Mouse (Mus musculus) stomach, embryonic 16.5 days (tissue): ENCODE data around the gene B3gat1. TPM values are rescaled to one million over a fixed set of nuclear protein-coding genes. Genes with fewer than 3 reads are reported as not detected.
A peak's percentile ranks its signal among the peaks of the same experiment; 100 is the strongest.

ENCODE experiments used
- ATAC-seq: fragments of 200-750 bp; cut with Nextera tagmentation; 2 replicates; pipeline ENCODE4 v1.8.0; 2017; ENCODE audit warnings: moderate number of reproducible peaks, moderate TSS enrichment; ENCODE audit not compliant: insufficient read depth, low FRiP score
- H3K27ac ChIP-seq: fragments of 300-500 bp; sonication (generic); 2 replicates; pipeline ENCODE4 v1.5.1; 2014; ENCODE audit warnings: low read length
- H3K27me3 ChIP-seq: fragments of 300-500 bp; sonication (generic); 2 replicates; pipeline ENCODE4 v1.6.1; 2014; ENCODE audit warnings: low read length, control low read depth, mixed read lengths; ENCODE audit not compliant: control insufficient read depth, insufficient read depth
- H3K36me3 ChIP-seq: fragments of 300-500 bp; sonication (generic); 2 replicates; pipeline ENCODE4 v1.6.1; 2014; ENCODE audit warnings: low read length; ENCODE audit not compliant: control insufficient read depth, insufficient read depth
- H3K4me1 ChIP-seq: fragments of 300-500 bp; sonication (generic); 2 replicates; pipeline ENCODE4 v1.6.1; 2014; ENCODE audit warnings: low read length, control low read depth, mixed read lengths; ENCODE audit not compliant: control insufficient read depth, insufficient read depth
- H3K4me2 ChIP-seq: fragments of 300-500 bp; sonication (generic); 2 replicates; pipeline ENCODE4 v1.6.1; 2014; ENCODE audit warnings: low read depth, low read length, mixed read lengths
- H3K4me3 ChIP-seq: fragments of 300-500 bp; sonication (generic); replicated peaks from 2 replicates; pipeline ENCODE4 v1.5.1; 2014; ENCODE audit warnings: mild to moderate bottlenecking, low read length
- H3K9ac ChIP-seq: fragments of 300-500 bp; sonication (generic); 2 replicates; pipeline ENCODE4 v1.6.1; 2014; ENCODE audit warnings: low read length
- H3K9me3 ChIP-seq: fragments of 300-500 bp; sonication (generic); replicated peaks from 2 replicates; pipeline ENCODE4 v1.6.1; 2016; ENCODE audit warnings: low read length, control low read depth; ENCODE audit not compliant: control insufficient read depth
- WGBS: fragments of 180-500 bp; shearing (Covaris S2); extraction: QIAGEN DNeasy Blood & Tissue Kit; methylation state at CpG from one replicate; pipeline ENCODE4 v1.1.7; 2014; 5-methylcytosine and 5-hydroxymethylcytosine counted together
- polyA plus RNA-seq: library from polyadenylated mRNA; unstranded; fragments of >200 nt; fragmentation: Nextera tagmentation; extraction: Ambion mirVana; gene quantifications from 2 replicates; pipeline ENCODE4 v1.2.1, GENCODE M21; 2015

The B3gat1 gene
- polyA plus RNA-seq, 1 experiment from 2014 or later, result 0.10 TPM

- no peak for ATAC-seq
- no peaks in the 10 kb centered on the region for H3K9me3 ChIP-seq
- H3K9ac ChIP-seq, result no peak overlapping the region
- no peak overlapping the region for H3K27ac ChIP-seq
- H3K4me2 ChIP-seq, result no peak overlapping the region
- no peak overlapping the region for H3K4me3 ChIP-seq
- no peaks in the 10 kb centered on the region for H3K27me3 ChIP-seq
- WGBS, result 72% methylated on average over 7 of the region's 7 CpGs
- H3K4me1 ChIP-seq, result no peaks in the 10 kb centered on the region
- H3K36me3 ChIP-seq, result no peaks in the 10 kb centered on the region
Measured at GRCm38 (mm10) chr9:26721771-26722170, 11.8 kb upstream of the B3gat1 start.

- Histone ChIP-seq H3K9ac (no peak overlapping the region), H3K27me3 (no peaks in the 10 kb centered on the region), H3K4me2 (no peak overlapping the region), H3K4me1 (no peaks in the 10 kb centered on the region), H3K9me3 (no peaks in the 10 kb centered on the region), H3K27ac (no peak overlapping the region), H3K4me3 (no peak overlapping the region), H3K36me3 (no peaks in the 10 kb centered on the region)
- 86% methylated on average over 3 of the region's 3 CpGs for WGBS
- no peak for ATAC-seq
Measured at GRCm38 (mm10) chr9:26725709-26726108, 7.8 kb upstream of the B3gat1 start.

- Histone ChIP-seq H3K27ac (no peak overlapping the region), H3K4me1 (no peaks in the 10 kb centered on the region), H3K27me3 (peaks cover 5% of the 10 kb centered on the region; the same call in 1 of the 2 replicates), H3K4me3 (no peak overlapping the region), H3K9me3 (no peaks in the 10 kb centered on the region), H3K4me2 (no peak overlapping the region), H3K9ac (no peak overlapping the region), H3K36me3 (no peaks in the 10 kb centered on the region)
- no peak for ATAC-seq
- 38% methylated on average over 2 of the region's 2 CpGs for WGBS
Measured at GRCm38 (mm10) chr9:26727445-26727844, 6.1 kb upstream of the B3gat1 start.

GRCm38 (mm10) chr9:26728556-26728955 is 5.0 kb upstream of the B3gat1 start:
- no peak overlapping the region for H3K4me3 ChIP-seq
- WGBS, result 75% methylated on average over 2 of the region's 2 CpGs
- 0 out of 2 replicates have a peak, but pooled peaks cover 4% of the 10 kb centered on the region for H3K4me1 ChIP-seq
- no peak overlapping the region for H3K4me2 ChIP-seq
- no peak overlapping the region for H3K9ac ChIP-seq
- no peak for ATAC-seq
- no peaks in the 10 kb centered on the region for H3K36me3 ChIP-seq
- no peaks in the 10 kb centered on the region for H3K9me3 ChIP-seq
- H3K27ac ChIP-seq, result no peak overlapping the region
- H3K27me3 ChIP-seq, result peaks cover 15% of the 10 kb centered on the region

- ATAC-seq, result no peak
- Histone ChIP-seq H3K9me3 (no peaks in the 10 kb centered on the region), H3K9ac (peak overlapping the region; percentile 60), H3K4me2 (peak overlapping the region; percentile 71), H3K27ac (no peak overlapping the region), H3K4me3 (peak overlapping the region; percentile 45), H3K36me3 (no peaks in the 10 kb centered on the region), H3K4me1 (0 out of 2 replicates have a peak, but pooled peaks cover 4% of the 10 kb centered on the region), H3K27me3 (peaks cover 44% of the 10 kb centered on the region)
- 2% methylated on average over 37 of the region's 37 CpGs for WGBS
Measured at GRCm38 (mm10) chr9:26733986-26734385, 458 bp downstream of the B3gat1 start.

GRCm38 (mm10) chr9:26737116-26737515 is 3.6 kb downstream of the B3gat1 start:
- Histone ChIP-seq H3K9me3 (no peaks in the 10 kb centered on the region), H3K4me3 (no peak overlapping the region), H3K27ac (no peak overlapping the region), H3K9ac (no peak overlapping the region), H3K27me3 (peaks cover 42% of the 10 kb centered on the region), H3K36me3 (no peaks in the 10 kb centered on the region), H3K4me2 (no peak overlapping the region), H3K4me1 (0 out of 2 replicates have a peak, but pooled peaks cover 4% of the 10 kb centered on the region)
- no peak for ATAC-seq
- 70% methylated on average over 5 of the region's 5 CpGs for WGBS

GRCm38 (mm10) chr9:26742817-26743216 is 9.3 kb downstream of the B3gat1 start:
- no peak for ATAC-seq
- WGBS, result 85% methylated on average over 3 of the region's 3 CpGs
- Histone ChIP-seq H3K36me3 (no peaks in the 10 kb centered on the region), H3K4me3 (no peak overlapping the region), H3K9me3 (no peaks in the 10 kb centered on the region), H3K4me1 (no peaks in the 10 kb centered on the region), H3K27ac (no peak overlapping the region), H3K9ac (no peak overlapping the region), H3K27me3 (no peaks in the 10 kb centered on the region), H3K4me2 (no peak overlapping the region)

- no peak overlapping the region for H3K4me2 ChIP-seq
- ATAC-seq, result no peak
- H3K9ac ChIP-seq, result no peak overlapping the region
- no peak overlapping the region for H3K4me3 ChIP-seq
- WGBS, result 55% methylated on average over 4 of the region's 4 CpGs
- no peaks in the 10 kb centered on the region for H3K36me3 ChIP-seq
- H3K4me1 ChIP-seq, result no peaks in the 10 kb centered on the region
- H3K9me3 ChIP-seq, result no peaks in the 10 kb centered on the region
- no peaks in the 10 kb centered on the region for H3K27me3 ChIP-seq
- no peak overlapping the region for H3K27ac ChIP-seq
Measured at GRCm38 (mm10) chr9:26747121-26747520, 13.6 kb downstream of the B3gat1 start.

GRCm38 (mm10) chr9:26748893-26749292 is 15.4 kb downstream of the B3gat1 start:
- Histone ChIP-seq H3K9me3 (no peaks in the 10 kb centered on the region), H3K36me3 (no peaks in the 10 kb centered on the region), H3K9ac (no peak overlapping the region), H3K4me1 (no peaks in the 10 kb centered on the region), H3K27ac (no peak overlapping the region), H3K27me3 (no peaks in the 10 kb centered on the region), H3K4me2 (no peak overlapping the region), H3K4me3 (no peak overlapping the region)
- 74% methylated on average over 4 of the region's 4 CpGs for WGBS
- ATAC-seq, result no peak

- no peak overlapping the region for H3K27ac ChIP-seq
- no peaks in the 10 kb centered on the region for H3K9me3 ChIP-seq
- no peaks in the 10 kb centered on the region for H3K27me3 ChIP-seq
- WGBS, result 23% methylated on average over 9 of the region's 9 CpGs
- H3K4me2 ChIP-seq, result no peak overlapping the region
- no peak overlapping the region for H3K9ac ChIP-seq
- H3K36me3 ChIP-seq, result no peaks in the 10 kb centered on the region
- no peaks in the 10 kb centered on the region for H3K4me1 ChIP-seq
- ATAC-seq, result no peak
- H3K4me3 ChIP-seq, result no peak overlapping the region
Measured at GRCm38 (mm10) chr9:26760081-26760480, 26.6 kb downstream of the B3gat1 start.
